Mouse (Mus musculus) CH12.LX (cell line): ENCODE results near the gene Dnttip2. TPM values are rescaled to one million over a fixed set of nuclear protein-coding genes. Genes with fewer than 3 reads are reported as not detected.

Experiments
- polyA plus RNA-seq: library from polyadenylated mRNA; unstranded; fragments of >175 nt; gene quantifications from 2 replicates; pipeline ENCODE4 v1.2.1, GENCODE M21; 2012; ENCODE audit warnings: low read depth; ENCODE audit not compliant: insufficient read length
- total RNA-seq, 2 experiments: library from RNA; depleted of rRNA; stranded (reverse); fragments of 300-350 nt in 1 of 2; fragments of >200 nt in 1 of 2; gene quantifications; 2 replicates each; pipeline ENCODE4 v1.2.3; 2012 to 2014

Gene Dnttip2
- total and polyA plus RNA-seq, 3 experiments = 41.9 to 141 (median 65.2) TPM

Other genes starting within 250 kb of the Dnttip2 start
- gene Abca4, start 229.9 kb upstream of the Dnttip2 start, total RNA-seq (2012; rRNA removed) = 0.34 and 0.55 TPM in 2 replicates
- gene Abca4, start 229.9 kb upstream of the Dnttip2 start, total RNA-seq (2014; rRNA removed) = 0.46 and 0.82 TPM in 2 replicates
- 0.57 and 0.78 TPM in 2 replicates for gene Abca4, start 229.9 kb upstream of the Dnttip2 start, polyA plus RNA-seq
- 26.1 and 38.4 TPM in 2 replicates for gene Gclm, start 28.8 kb upstream of the Dnttip2 start, total RNA-seq (2012; rRNA removed)
- 195 and 214 TPM in 2 replicates for gene Gclm, start 28.8 kb upstream of the Dnttip2 start, total RNA-seq (2014; rRNA removed)
- gene Gclm, start 28.8 kb upstream of the Dnttip2 start, polyA plus RNA-seq = 85.4 and 108 TPM in 2 replicates
- 47.4 and 56.9 TPM in 2 replicates for gene Bcar3, start 19.7 kb downstream of the Dnttip2 start, total RNA-seq (2012; rRNA removed)
- gene Bcar3, start 19.7 kb downstream of the Dnttip2 start, total RNA-seq (2014; rRNA removed) = 52.0 and 54.6 TPM in 2 replicates
- 55.9 and 61.2 TPM in 2 replicates for gene Bcar3, start 19.7 kb downstream of the Dnttip2 start, polyA plus RNA-seq